Mouse (Mus musculus) lung, postnatal 0 days (tissue): Measurements from ENCODE around the gene Trat1. TPM values are rescaled to one million over a fixed set of nuclear protein-coding genes. Genes with fewer than 3 reads are reported as not detected.

Experiments used
- ATAC-seq: fragments of 200-750 bp; cut with Nextera tagmentation; 2 replicates; pipeline ENCODE4 v1.8.0; 2017; ENCODE audit warnings: moderate library complexity
- DNase-seq: peaks from one replicate; pipeline ENCODE4 v3.0.0-alpha.2; 2016; ENCODE audit warnings: low spot score
- H3K27ac ChIP-seq: fragments of 300-500 bp; sonication (generic); 2 replicates; pipeline ENCODE4 v1.5.1; 2014; ENCODE audit warnings: antibody characterized with exemption, mild to moderate bottlenecking, low read length, mixed read lengths
- H3K27me3 ChIP-seq: fragments of 300-500 bp; sonication (generic); replicated peaks from 2 replicates; pipeline ENCODE4 v1.6.1; 2014; ENCODE audit warnings: low read length, mixed read lengths; ENCODE audit not compliant: insufficient read depth
- H3K36me3 ChIP-seq: fragments of 300-500 bp; sonication (generic); 2 replicates; pipeline ENCODE4 v1.6.1; 2014; ENCODE audit warnings: low read length, mixed read lengths; ENCODE audit not compliant: insufficient read depth
- H3K4me1 ChIP-seq: fragments of 300-500 bp; sonication (generic); 2 replicates; pipeline ENCODE4 v1.6.1; 2014; ENCODE audit warnings: antibody characterized with exemption, low read depth, low read length, mixed read lengths; ENCODE audit not compliant: insufficient read depth
- H3K4me2 ChIP-seq: fragments of 300-500 bp; sonication (generic); replicated peaks from 2 replicates; pipeline ENCODE4 v1.6.1; 2014; ENCODE audit warnings: low read depth, mild to moderate bottlenecking, low read length, moderate library complexity, mixed read lengths
- H3K4me3 ChIP-seq: fragments of 300-500 bp; sonication (generic); 2 replicates; pipeline ENCODE4 v1.5.1; 2014; ENCODE audit warnings: low read depth, low read length
- H3K9ac ChIP-seq: fragments of 300-500 bp; sonication (generic); replicated peaks from 2 replicates; pipeline ENCODE4 v1.6.1; 2014; ENCODE audit warnings: low read depth, mild to moderate bottlenecking
- H3K9me3 ChIP-seq: fragments of 300-500 bp; sonication (generic); 2 replicates; pipeline ENCODE4 v1.6.1; 2016; ENCODE audit warnings: low read length, mixed read lengths
- CTCF ChIP-seq: IDR thresholded peaks from 2 replicates; pipeline ENCODE4 v1.5.1; 2016; ENCODE audit warnings: antibody characterized with exemption, mild to moderate bottlenecking
- EP300 ChIP-seq: IDR thresholded peaks from 2 replicates; pipeline ENCODE4 v1.6.1; 2016; ENCODE audit warnings: antibody characterized with exemption, mild to moderate bottlenecking, control low read depth
- WGBS: fragments of 180-500 bp; shearing (Covaris S2); extraction: QIAGEN DNeasy Blood & Tissue Kit; methylation state at CpG from one replicate; pipeline ENCODE4 v1.1.7; 2014; 5-methylcytosine and 5-hydroxymethylcytosine counted together
- polyA plus RNA-seq: library from polyadenylated mRNA; unstranded; fragments of >200 nt; fragmentation: Nextera tagmentation; extraction: Ambion mirVana; gene quantifications from 2 replicates; pipeline ENCODE4 v1.2.1, GENCODE M21; 2015

The Trat1 gene
- polyA plus RNA-seq, 1 experiment from 2014 or later, result 0.16 TPM

DNA sequence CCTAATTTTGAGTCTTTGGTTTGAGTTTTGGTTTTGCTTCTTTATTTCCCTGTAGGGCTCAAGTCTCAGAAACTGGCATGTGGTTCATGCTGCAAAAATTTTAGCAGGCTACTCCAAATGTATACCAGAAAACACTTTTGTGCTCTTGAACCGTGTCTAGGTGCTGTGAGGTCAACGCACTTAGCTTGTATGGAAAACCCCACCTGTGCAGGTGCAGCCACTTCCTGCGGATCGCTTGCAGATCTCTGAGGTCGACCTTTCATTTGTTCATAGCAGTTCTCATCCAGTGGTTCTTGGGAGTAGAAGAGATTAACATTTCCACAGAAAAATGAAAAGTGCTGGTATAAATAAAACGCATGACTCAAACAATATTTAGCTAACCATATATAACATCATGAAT, 31.8 kb downstream of the Trat1 start:
- 50% methylated on average over 6 of the region's 6 CpGs for WGBS
- Histone ChIP-seq H3K27me3 (no peaks in the 10 kb centered on the region), H3K36me3 (no peaks in the 10 kb centered on the region), H3K9ac (no peak overlapping the region), H3K9me3 (no peaks in the 10 kb centered on the region), H3K4me2 (no peak overlapping the region), H3K4me1 (no peaks in the 10 kb centered on the region), H3K4me3 (no peak overlapping the region), H3K27ac (no peak overlapping the region)
- ATAC-seq, result no peak
- TF ChIP-seq EP300, result no peak
- no peak for TF ChIP-seq CTCF
- DNase-seq, result no peak

DNA sequence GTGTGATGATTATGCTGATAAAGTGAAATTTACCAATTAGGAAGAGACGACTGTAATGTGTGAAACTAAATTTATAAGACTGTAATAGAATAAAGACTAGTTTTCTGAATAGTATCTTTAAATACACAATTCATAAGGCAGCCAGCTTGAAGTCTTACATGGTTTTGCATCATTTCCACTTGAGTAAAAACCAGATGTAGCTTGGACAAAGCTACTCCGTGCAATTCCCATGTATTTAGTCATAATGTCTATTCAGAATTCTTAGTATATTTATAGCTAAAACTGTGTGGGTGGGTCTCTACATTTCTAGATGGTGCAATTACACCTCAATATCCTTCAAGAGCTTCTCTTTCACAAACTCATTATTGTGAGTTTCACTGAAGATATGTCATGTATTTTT, 33.4 kb downstream of the Trat1 start:
- Histone ChIP-seq H3K27ac (no peak overlapping the region), H3K9ac (no peak overlapping the region), H3K27me3 (no peaks in the 10 kb centered on the region), H3K36me3 (no peaks in the 10 kb centered on the region), H3K9me3 (no peaks in the 10 kb centered on the region), H3K4me1 (no peaks in the 10 kb centered on the region), H3K4me3 (no peak overlapping the region), H3K4me2 (no peak overlapping the region)
- no peak for DNase-seq
- 68% methylated on average over 2 of the region's 2 CpGs for WGBS
- TF ChIP-seq EP300, result no peak
- no peak for TF ChIP-seq CTCF
- no peak for ATAC-seq

DNA sequence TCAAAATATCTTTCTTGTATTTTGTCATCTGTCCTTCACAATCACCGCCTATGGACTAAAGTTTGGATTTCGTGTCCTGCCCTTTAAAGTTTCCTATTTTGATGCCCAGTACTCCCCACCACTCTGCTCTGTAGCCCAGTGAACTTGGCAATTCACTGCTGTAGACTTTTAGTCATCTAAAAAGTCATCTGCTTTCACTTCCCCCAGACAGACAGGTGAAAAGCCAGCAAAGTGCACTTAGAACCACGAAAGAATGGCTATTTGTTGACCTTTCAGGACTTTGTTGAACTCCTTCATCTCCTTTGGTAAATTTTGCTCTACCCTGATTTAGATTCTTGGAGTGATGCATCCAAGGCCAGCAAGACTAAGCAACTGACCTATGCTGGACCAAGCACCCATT, 34.9 kb downstream of the Trat1 start:
- no peak overlapping the region for H3K4me2 ChIP-seq
- H3K4me3 ChIP-seq, result no peak overlapping the region
- H3K4me1 ChIP-seq, result no peaks in the 10 kb centered on the region
- no peaks in the 10 kb centered on the region for H3K36me3 ChIP-seq
- no peak overlapping the region for H3K27ac ChIP-seq
- ATAC-seq (no peak), DNase-seq (no peak)
- no peaks in the 10 kb centered on the region for H3K27me3 ChIP-seq
- TF ChIP-seq CTCF (no peak), EP300 (no peak)
- no peaks in the 10 kb centered on the region for H3K9me3 ChIP-seq
- WGBS, result 77% methylated on average over 3 of the region's 3 CpGs
- no peak overlapping the region for H3K9ac ChIP-seq

DNA sequence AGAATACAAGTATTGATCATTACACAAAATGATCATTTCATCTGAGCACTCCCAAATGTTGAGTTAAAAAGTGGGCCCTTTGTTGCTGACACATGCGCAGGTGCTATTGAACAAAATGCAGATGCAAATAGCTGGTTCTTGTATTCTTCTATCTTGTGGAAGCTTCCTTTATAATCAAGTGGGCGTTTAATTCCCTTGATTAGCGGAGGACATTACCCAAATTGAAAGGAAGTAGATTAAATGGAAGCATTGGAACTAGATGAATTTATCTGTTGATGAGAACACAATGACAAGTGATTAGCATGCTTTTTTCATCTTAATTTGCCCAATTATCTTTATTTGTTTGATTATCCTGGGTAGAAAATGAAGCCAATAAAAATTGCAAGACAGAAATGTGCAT, 51.6 kb downstream of the Trat1 start:
- Histone ChIP-seq H3K27ac (no peak overlapping the region), H3K4me1 (no peaks in the 10 kb centered on the region), H3K4me3 (no peak overlapping the region), H3K9me3 (no peaks in the 10 kb centered on the region), H3K4me2 (no peak overlapping the region), H3K9ac (no peak overlapping the region), H3K27me3 (no peaks in the 10 kb centered on the region), H3K36me3 (no peaks in the 10 kb centered on the region)
- TF ChIP-seq CTCF (no peak), EP300 (no peak)
- ATAC-seq (no peak), DNase-seq (no peak)
- WGBS, result 92% methylated on average over 3 of the region's 3 CpGs

GRCm38 (mm10) chr16:48719679-48720078, 52.1 kb downstream of the Trat1 start:
- H3K4me1 ChIP-seq, result no peaks in the 10 kb centered on the region
- TF ChIP-seq CTCF (no peak), EP300 (0 out of 2 replicates have a peak, but pooled peaks have one; percentile 28)
- H3K9me3 ChIP-seq, result no peaks in the 10 kb centered on the region
- H3K4me3 ChIP-seq, result no peak overlapping the region
- no peak overlapping the region for H3K9ac ChIP-seq
- H3K27ac ChIP-seq, result no peak overlapping the region
- no peak overlapping the region for H3K4me2 ChIP-seq
- WGBS, result 55% methylated on average over 3 of the region's 3 CpGs
- peak; percentile 69 for ATAC-seq
- H3K27me3 ChIP-seq, result no peaks in the 10 kb centered on the region
- H3K36me3 ChIP-seq, result no peaks in the 10 kb centered on the region
- peak; percentile 63 for DNase-seq

GRCm38 (mm10) chr16:48716343-48716742, 55.5 kb downstream of the Trat1 start:
- Histone ChIP-seq H3K9ac (no peak overlapping the region), H3K27me3 (no peaks in the 10 kb centered on the region), H3K4me1 (no peaks in the 10 kb centered on the region), H3K27ac (no peak overlapping the region), H3K9me3 (no peaks in the 10 kb centered on the region), H3K36me3 (no peaks in the 10 kb centered on the region), H3K4me3 (no peak overlapping the region), H3K4me2 (no peak overlapping the region)
- no peak for TF ChIP-seq CTCF
- TF ChIP-seq EP300, result no peak
- DNase-seq, result no peak
- ATAC-seq, result no peak

DNA sequence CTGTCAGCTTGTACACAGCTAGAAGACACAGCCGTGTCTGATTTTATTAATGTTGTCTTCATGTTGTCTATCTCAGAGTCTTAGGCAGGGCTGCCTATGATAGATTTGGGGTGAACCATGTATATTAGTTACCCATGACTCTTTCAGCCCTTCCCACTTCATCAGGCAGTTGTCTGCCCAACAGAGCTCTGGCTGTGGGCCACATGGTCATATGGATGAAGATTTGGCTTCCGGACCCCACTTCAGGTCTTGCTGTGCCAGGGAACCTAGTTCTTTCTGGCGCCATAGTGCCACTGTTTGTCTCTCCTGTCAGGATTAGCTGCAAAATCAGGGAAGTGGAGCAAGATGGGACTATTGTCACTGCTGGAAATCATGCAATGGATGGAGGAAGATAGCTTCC, 69.9 kb downstream of the Trat1 start:
- H3K27me3 ChIP-seq, result no peaks in the 10 kb centered on the region
- ATAC-seq, result no peak
- 72% methylated on average over 3 of the region's 3 CpGs for WGBS
- TF ChIP-seq CTCF, result no peak
- TF ChIP-seq EP300, result no peak
- no peaks in the 10 kb centered on the region for H3K9me3 ChIP-seq
- no peak overlapping the region for H3K4me3 ChIP-seq
- H3K4me1 ChIP-seq, result no peaks in the 10 kb centered on the region
- no peaks in the 10 kb centered on the region for H3K36me3 ChIP-seq
- no peak overlapping the region for H3K9ac ChIP-seq
- no peak overlapping the region for H3K4me2 ChIP-seq
- DNase-seq, result no peak
- no peak overlapping the region for H3K27ac ChIP-seq

Other genes with a start within 250 kb of the Trat1 start
- gene Retnlb, start 44.8 kb upstream of the Trat1 start, polyA plus RNA-seq, result 0.20 and 0.42 TPM in 2 replicates
- 693 and 1,146 TPM in 2 replicates for gene Retnla, start 70.5 kb upstream of the Trat1 start, polyA plus RNA-seq
- gene Retnlg, start 100.6 kb upstream of the Trat1 start, polyA plus RNA-seq, result 41.2 and 51.3 TPM in 2 replicates
- 5.9 and 7.5 TPM in 2 replicates for gene Dzip3, start 222.1 kb upstream of the Trat1 start, polyA plus RNA-seq
- gene Cip2a, start 222.2 kb upstream of the Trat1 start, polyA plus RNA-seq, result 1.5 and 2.4 TPM in 2 replicates